Mouse (Mus musculus) liver, embryonic 14.5 days (tissue): ENCODE data around the gene Spg11. TPM values are rescaled to one million over a fixed set of nuclear protein-coding genes. Genes with fewer than 3 reads are reported as not detected.
A peak's percentile ranks its signal among the peaks of the same experiment; 100 is the strongest.
"Not testable (repeated sequence)": the region's sequence is repeated elsewhere in the genome, so short reads cannot be mapped to it uniquely, and the experiment has no call there.

Experiments
- ATAC-seq: fragments of 200-750 bp; cut with Nextera tagmentation; 2 replicates; pipeline ENCODE4 v1.8.0; 2017; ENCODE audit warnings: moderate number of reproducible peaks, mild to moderate bottlenecking, moderate library complexity; ENCODE audit not compliant: insufficient read depth
- DNase-seq, 3 experiments: peaks; one replicate each; pipeline ENCODE4 v3.0.0-alpha.2; 2012 to 2013; ENCODE audit warnings: low read depth in 3 of 3, low spot score in 3 of 3
- H3K27ac ChIP-seq: fragments of 300-500 bp; sonication (generic); 2 replicates; pipeline ENCODE4 v1.5.1; 2014; ENCODE audit warnings: moderate library complexity, mild to moderate bottlenecking, control low read depth, inconsistent platforms
- H3K27me3 ChIP-seq: fragments of 300-500 bp; sonication (generic); 2 replicates; pipeline ENCODE4 v1.6.1; 2014; ENCODE audit warnings: mild to moderate bottlenecking, low read length, moderate library complexity; ENCODE audit not compliant: control insufficient read depth, insufficient read depth
- H3K36me3 ChIP-seq: fragments of 300-500 bp; sonication (generic); replicated peaks from 2 replicates; pipeline ENCODE4 v1.6.1; 2014; ENCODE audit warnings: low read depth; ENCODE audit not compliant: control insufficient read depth, insufficient read depth
- H3K4me1 ChIP-seq, 2 experiments: fragments of 200-500 bp in 1 of 2; fragments of 300-500 bp in 1 of 2; sonication (generic) in 1 of 2; replicated peaks; 2 replicates each; pipeline ENCODE4 v1.6.1; 2012 to 2014; ENCODE audit warnings: antibody characterized with exemption in 1 of 2, inconsistent platforms in 1 of 2, low read length in 1 of 2; ENCODE audit not compliant: control insufficient read depth in 2 of 2, insufficient read depth in 2 of 2
- H3K4me2 ChIP-seq: fragments of 300-500 bp; sonication (generic); 2 replicates; pipeline ENCODE4 v1.6.1; 2014; ENCODE audit warnings: low read depth, mild to moderate bottlenecking, control low read depth, moderate library complexity
- H3K4me3 ChIP-seq, 2 experiments: fragments of 200-500 bp in 1 of 2; fragments of 300-500 bp in 1 of 2; sonication (generic) in 1 of 2; 2 replicates each; pipeline ENCODE4 v1.5.1; 2012 to 2014; ENCODE audit warnings: low read depth in 2 of 2, low read length in 2 of 2, mild to moderate bottlenecking in 2 of 2, control low read depth in 1 of 2, inconsistent platforms in 1 of 2, moderate library complexity in 1 of 2; ENCODE audit not compliant: insufficient read depth in 1 of 2
- H3K9ac ChIP-seq: fragments of 300-500 bp; sonication (generic); replicated peaks from 2 replicates; pipeline ENCODE4 v1.6.1; 2014; ENCODE audit warnings: mild to moderate bottlenecking, control low read depth, moderate library complexity
- H3K9me3 ChIP-seq: fragments of 300-500 bp; sonication (generic); 2 replicates; pipeline ENCODE4 v1.6.1; 2016; ENCODE audit warnings: low read length, mixed read lengths; ENCODE audit not compliant: control insufficient read depth
- CTCF ChIP-seq: IDR thresholded peaks from 2 replicates; pipeline ENCODE4 v1.5.1; 2016; ENCODE audit warnings: antibody characterized with exemption, low read depth, control low read depth
- EP300 ChIP-seq: IDR thresholded peaks from 2 replicates; pipeline ENCODE4 v1.6.1; 2016; ENCODE audit warnings: antibody characterized with exemption, low read depth
- WGBS: fragments of 180-500 bp; shearing (Covaris S2); extraction: QIAGEN DNeasy Blood & Tissue Kit; methylation state at CpG from one replicate; pipeline ENCODE4 v1.1.7; 2014; ENCODE audit not compliant: insufficient replicate concordance; 5-methylcytosine and 5-hydroxymethylcytosine counted together
- polyA plus RNA-seq, 2 experiments: library from polyadenylated mRNA; depleted of rRNA in 1 of 2; stranded (reverse) in 1 of 2; unstranded in 1 of 2; fragments of >200 nt; fragmentation: Nextera tagmentation in 1 of 2; extraction: Ambion mirVana in 1 of 2; gene quantifications; 2 replicates each; pipeline versions ENCODE4 v1.2.1 to v1.2.3; 2012 to 2014

Spg11 gene
- polyA plus RNA-seq, 2 experiments = 2.5 to 3.4 TPM

DNA sequence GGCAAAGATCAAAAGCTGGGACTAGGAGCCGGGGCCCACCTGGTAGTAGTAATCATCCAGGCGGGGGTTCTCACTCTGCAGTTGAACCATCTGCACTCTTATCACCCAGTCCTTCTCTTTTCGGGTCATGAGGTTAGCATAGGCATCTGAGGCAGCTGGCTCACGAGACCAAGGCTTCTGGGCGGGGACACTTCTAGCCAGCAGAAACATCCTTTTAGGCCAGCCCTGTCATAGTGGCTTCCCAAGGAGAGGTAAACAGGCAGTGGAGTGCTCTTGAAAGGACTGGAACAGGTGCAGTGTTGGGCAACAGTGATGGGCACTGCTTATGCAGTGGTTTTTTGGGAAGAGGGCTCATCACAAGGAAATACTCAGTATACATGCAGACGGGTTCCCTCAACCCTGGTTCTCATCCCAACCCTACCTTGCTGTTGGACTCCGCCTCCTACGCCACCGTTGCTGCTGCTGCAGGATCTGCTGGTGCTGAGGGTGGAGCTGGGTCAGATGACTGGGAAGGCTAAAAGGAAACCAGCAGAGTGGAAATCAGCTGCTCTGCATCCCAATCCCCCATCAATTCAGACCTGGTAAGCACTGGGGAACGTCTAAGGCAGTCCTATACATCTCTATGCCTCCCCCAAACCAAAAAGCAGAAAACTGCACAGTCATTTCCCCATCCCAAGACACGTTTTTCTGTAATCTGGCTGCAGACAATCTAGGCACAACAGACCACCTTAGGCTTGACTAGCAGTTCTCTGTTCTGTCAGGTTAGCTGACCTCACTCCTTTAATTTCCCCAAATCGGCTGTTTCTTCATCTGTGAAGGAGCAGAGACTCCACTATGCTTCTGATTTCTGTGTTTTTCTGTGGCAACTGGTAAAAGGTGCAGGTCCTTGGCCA, 7.7 kb upstream of the Spg11 start:
- Histone ChIP-seq H3K9ac (no peak overlapping the region), H3K4me1 (peaks cover 13 to 28% of the 10 kb centered on the region in 2 experiments), H3K27me3 (no peaks in the 10 kb centered on the region), H3K4me2 (no peak overlapping the region), H3K27ac (no peak overlapping the region), H3K4me3 (no peak overlapping the region), H3K36me3 (no peaks in the 10 kb centered on the region), H3K9me3 (no peaks in the 10 kb centered on the region)
- WGBS = 14% methylated on average over 12 of the region's 12 CpGs
- DNase-seq = no peak
- TF ChIP-seq EP300 = no peak
- no peak for TF ChIP-seq CTCF
- ATAC-seq = peak; percentile 57; the same call in 1 of the 2 replicates

- WGBS = 82% methylated on average over 2 of the region's 2 CpGs
These were observed 1.3 kb downstream of the Spg11 start for GRCm38 (mm10) chr2:122116888-122117287.

DNA sequence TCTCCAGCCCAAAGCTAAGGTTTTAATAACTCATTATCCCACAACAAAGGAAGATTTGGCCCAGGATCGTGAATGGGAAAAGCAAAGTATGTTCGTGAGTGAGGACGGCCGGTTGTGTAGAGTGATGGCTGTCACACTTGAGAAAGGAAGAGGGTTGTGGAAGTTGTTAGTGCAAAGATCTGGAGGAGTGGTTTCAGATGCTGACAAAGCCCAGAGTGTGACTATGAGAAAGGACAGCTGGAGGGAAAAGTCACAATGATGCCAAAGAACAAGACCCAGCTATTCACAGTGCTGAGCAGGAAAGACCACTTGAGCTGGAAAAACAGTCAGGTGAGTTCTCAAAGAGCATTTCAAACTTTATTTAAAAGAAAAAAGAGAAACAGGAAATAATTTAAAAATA, 8.5 kb downstream of the Spg11 start:
- DNase-seq (no peak), ATAC-seq (no peak)
- H3K9ac ChIP-seq = no peak overlapping the region
- no peaks in the 10 kb centered on the region for H3K4me1 ChIP-seq
- TF ChIP-seq EP300 = no peak
- TF ChIP-seq CTCF = no peak
- no peak overlapping the region for H3K4me3 ChIP-seq
- no peak overlapping the region for H3K4me2 ChIP-seq
- no peak overlapping the region for H3K27ac ChIP-seq
- WGBS = 71% methylated on average over 4 of the region's 4 CpGs
- H3K36me3 ChIP-seq = peaks cover 12% of the 10 kb centered on the region
- no peaks in the 10 kb centered on the region for H3K27me3 ChIP-seq
- H3K9me3 ChIP-seq = no peaks in the 10 kb centered on the region

More at GRCm38 (mm10) chr2:122116888-122117287, 1.3 kb downstream of the Spg11 start:
- Histone ChIP-seq H3K27ac (no peak overlapping the region), H3K9ac (no peak overlapping the region), H3K27me3 (no peaks in the 10 kb centered on the region), H3K36me3 (peaks cover 6% of the 10 kb centered on the region), H3K9me3 (no peaks in the 10 kb centered on the region), H3K4me1 (peaks cover 12 to 13% of the 10 kb centered on the region in 2 experiments), H3K4me3 (peak overlapping the region in 1 of 2 experiments; percentile 98; a peak in 1 of 4 replicates), H3K4me2 (peak overlapping the region; percentile 80)
- no peak for DNase-seq
- ATAC-seq = no peak
- TF ChIP-seq EP300 (no peak), CTCF (no peak)

- H3K9me3 ChIP-seq = no peaks in the 10 kb centered on the region
- H3K27me3 ChIP-seq = no peaks in the 10 kb centered on the region
- WGBS = 74% methylated on average over 14 of the region's 14 CpGs
- H3K9ac ChIP-seq = no peak overlapping the region
- H3K27ac ChIP-seq = no peak overlapping the region
- H3K36me3 ChIP-seq = peaks cover 10% of the 10 kb centered on the region
- DNase-seq (no peak), ATAC-seq (no peak)
- TF ChIP-seq CTCF = no peak
- no peak for TF ChIP-seq EP300
- no peak overlapping the region for H3K4me3 ChIP-seq
- no peaks in the 10 kb centered on the region for H3K4me1 ChIP-seq
- H3K4me2 ChIP-seq = no peak overlapping the region
These were observed 10.1 kb downstream of the Spg11 start for GRCm38 (mm10) chr2:122108101-122108500.

- no peak for DNase-seq
- H3K9ac ChIP-seq = no peak overlapping the region
These were observed 16.1 kb downstream of the Spg11 start for GRCm38 (mm10) chr2:122102070-122102469.

GRCm38 (mm10) chr2:122097686-122098085, 20.5 kb downstream of the Spg11 start:
- not testable (repeated sequence) for H3K9me3 ChIP-seq, H3K36me3 ChIP-seq, H3K27me3 ChIP-seq, H3K9ac ChIP-seq, H3K4me2 ChIP-seq, H3K27ac ChIP-seq, H3K4me3 ChIP-seq, H3K4me1 ChIP-seq, DNase-seq
- 66% methylated on average over 5 of the region's 5 CpGs for WGBS
- peak; percentile 47; the same call in 1 of the 2 replicates for ATAC-seq

More at GRCm38 (mm10) chr2:122102070-122102469, 16.1 kb downstream of the Spg11 start:
- peaks cover 3% of the 10 kb centered on the region for H3K36me3 ChIP-seq
- H3K4me1 ChIP-seq = no peaks in the 10 kb centered on the region
- H3K27ac ChIP-seq = no peak overlapping the region
- H3K27me3 ChIP-seq = no peaks in the 10 kb centered on the region
- no peaks in the 10 kb centered on the region for H3K9me3 ChIP-seq
- 0 out of 2 replicates have a peak, but pooled peaks have one; percentile 35 for ATAC-seq
- no peak overlapping the region for H3K4me2 ChIP-seq
- no peak overlapping the region for H3K4me3 ChIP-seq
- TF ChIP-seq EP300 (no peak), CTCF (peak; percentile 75)
